8 mouse cellular contexts compared by ENCODE assay signal in genomic region chr10:17869822-17870662, GRCm38 (mm10).
DNase-seq lines count a peak whose midpoint lies in the region; ATAC-seq and TF ChIP-seq lines count a peak whose summit lies in the region.

No protein-coding gene starts in this region.

- H3K27ac ChIP-seq in left cerebral cortex, adult 2 months, result no peak overlapping the region

- DNase-seq in WW6 (ENCODE audit: low read depth, low spot score), result peak; percentile 22
- DNase-seq in cerebellum, postnatal 4 days (ENCODE audit: low spot score in 2 of 2), result peak; percentile 29 to 48
- peak; percentile 24 to 38 for DNase-seq in gastrocnemius, adult 8-10 months (ENCODE audit: low spot score in 2 of 2)
- DNase-seq in induced T-regulatory cell, adult 2 months (ENCODE audit: low read depth), result peak; percentile 74
- peak; percentile 61 to 69 for DNase-seq in left cerebral cortex, adult 2 months (ENCODE audit: extremely low spot score in 1 of 2, low spot score in 2 of 2)
- DNase-seq in right cerebral cortex, postnatal 36 days (ENCODE audit: low spot score in 2 of 2), result peak; percentile 51 to 56

- peak; percentile 92 for TF ChIP-seq CTCF in left cerebral cortex, adult 2 months (IDR thresholded peaks at IDR 0.05)

- peak; percentile 99 for ATAC-seq in megakaryocyte-erythroid progenitor cell, adult 5-6 weeks (replicated peaks; ENCODE audit: low FRiP score, low TSS enrichment, poor library complexity, severe bottlenecking)
- ATAC-seq in erythroblast, adult 5-6 weeks (replicated peaks; ENCODE audit: low FRiP score, poor library complexity, severe bottlenecking), result no peak

- H3K4me3 ChIP-seq in left cerebral cortex, adult 2 months, result no peak overlapping the region

- intact Hi-C loops in left cerebral cortex, adult 2 months (cut with DNase I), result loop anchor here (1.0 to 5.0 kb wide), 2 partner anchors 137 to 327 kb away; no protein-coding TSS in a partner anchor

Comparison
In these comparisons a context has a peak if more than half of its experiments do, and no peak if none do; other contexts are left out.
1. DNase-seq: peak in every context shown above with its lines; median percentile 74 in induced T-regulatory cell, adult 2 months; 65 in left cerebral cortex, adult 2 months; 54 in right cerebral cortex, postnatal 36 days; 38 in cerebellum, postnatal 4 days; 31 in gastrocnemius, adult 8-10 months; 22 in WW6.